In the genomic region with DNA sequence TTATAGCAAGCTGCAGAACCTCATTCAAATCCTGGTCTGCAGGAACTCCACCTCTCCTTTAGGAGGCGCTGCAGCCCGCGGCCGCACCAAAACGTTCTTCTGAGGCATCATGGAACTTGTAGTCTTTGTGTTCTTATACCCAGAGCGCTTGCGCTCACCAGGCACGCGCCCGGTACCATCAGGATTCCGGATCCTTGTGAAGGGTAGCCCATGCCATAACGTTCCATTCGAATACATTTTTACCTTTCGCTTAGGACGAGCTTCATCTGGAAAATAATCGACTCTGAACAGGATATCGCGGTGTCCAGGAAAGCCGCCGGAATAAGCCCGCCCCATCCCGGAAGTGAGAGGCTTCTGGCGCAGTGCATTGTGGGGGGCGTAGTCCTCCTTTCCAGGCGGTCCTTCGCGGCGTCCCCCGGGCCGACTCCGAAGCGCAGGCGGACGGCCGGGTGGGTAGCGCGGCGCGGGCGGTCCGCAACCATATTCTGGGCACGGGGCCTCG, we compare ENCODE assay signal across 8 mouse cellular contexts. TPM values are rescaled to one million over a fixed set of nuclear protein-coding genes. Genes with fewer than 3 reads are reported as not detected.
DNase-seq lines count a peak whose midpoint lies in the region; ATAC-seq and TF ChIP-seq lines count a peak whose summit lies in the region.

Gene Thap11 (plus strand): TSS at position 418 of the 502 bp plus-strand sequence.

- peak; percentile 93 for TF ChIP-seq CTCF in liver, embryonic 14.5 days (IDR thresholded peaks at IDR 0.05; ENCODE audit: low read depth)
- peak; percentile 87 for TF ChIP-seq CTCF in stomach, postnatal 0 days (IDR thresholded peaks at IDR 0.05; ENCODE audit: low read depth)

- no peaks in the 10 kb centered on the region for H3K27me3 ChIP-seq in forebrain, embryonic 10.5 days (ENCODE audit: poor library complexity, severe bottlenecking)
- no peaks in the 10 kb centered on the region for H3K27me3 ChIP-seq in heart, embryonic 15.5 days
- no peaks in the 10 kb centered on the region for H3K27me3 ChIP-seq in liver, embryonic 14.5 days (ENCODE audit: control insufficient read depth, insufficient read depth, low read length)
- no peaks in the 10 kb centered on the region for H3K27me3 ChIP-seq in neural tube, embryonic 11.5 days (ENCODE audit: control insufficient read depth, insufficient read depth, low read length)
- H3K27me3 ChIP-seq in stomach, postnatal 0 days (ENCODE audit: control insufficient read depth, insufficient read depth, low read length) = no peaks in the 10 kb centered on the region

- H3K4me3 ChIP-seq in forebrain, embryonic 10.5 days = peak within 1 kb of the TSS; percentile 75
- peak within 1 kb of the TSS; percentile 78 for H3K4me3 ChIP-seq in heart, embryonic 15.5 days
- H3K4me3 ChIP-seq in liver, embryonic 14.5 days (ENCODE audit: insufficient read depth in 1 of 2, low read depth in 2 of 2, low read length in 2 of 2) = peak within 1 kb of the TSS; percentile 70 to 72
- H3K4me3 ChIP-seq in neural tube, embryonic 11.5 days (ENCODE audit: low read depth, low read length) = peak within 1 kb of the TSS; percentile 69
- peak within 1 kb of the TSS; percentile 73 for H3K4me3 ChIP-seq in stomach, postnatal 0 days (ENCODE audit: low read depth, low read length)

- H3K9ac ChIP-seq in heart, embryonic 15.5 days = peak within 1 kb of the TSS; percentile 80
- H3K9ac ChIP-seq in liver, embryonic 14.5 days (replicated peaks) = peak within 1 kb of the TSS; percentile 85
- H3K9ac ChIP-seq in neural tube, embryonic 11.5 days (ENCODE audit: low read length) = peak within 1 kb of the TSS; percentile 78
- H3K9ac ChIP-seq in stomach, postnatal 0 days (ENCODE audit: low read length) = peak within 1 kb of the TSS; percentile 79

- H3K27ac ChIP-seq in forebrain, embryonic 10.5 days = peak within 1 kb of the TSS; percentile 96
- H3K27ac ChIP-seq in heart, embryonic 15.5 days = peak within 1 kb of the TSS; percentile 88
- H3K27ac ChIP-seq in liver, embryonic 14.5 days = peak within 1 kb of the TSS; percentile 71
- H3K27ac ChIP-seq in neural tube, embryonic 11.5 days (ENCODE audit: low read depth, low read length) = peak within 1 kb of the TSS; percentile 85
- peak within 1 kb of the TSS; percentile 91 for H3K27ac ChIP-seq in stomach, postnatal 0 days (replicated peaks)

- 0 out of 2 replicates have a peak, but pooled peaks have one; percentile 35 for TF ChIP-seq EP300 in liver, embryonic 14.5 days (IDR thresholded peaks at IDR 0.05; ENCODE audit: low read depth)
- peak; percentile 47 for TF ChIP-seq EP300 in stomach, postnatal 0 days (optimal IDR thresholded peaks at IDR 0.05)

- H3K9me3 ChIP-seq in forebrain, embryonic 10.5 days = no peaks in the 10 kb centered on the region
- no peaks in the 10 kb centered on the region for H3K9me3 ChIP-seq in heart, embryonic 15.5 days (replicated peaks)
- H3K9me3 ChIP-seq in liver, embryonic 14.5 days (ENCODE audit: control insufficient read depth, low read length) = no peaks in the 10 kb centered on the region
- H3K9me3 ChIP-seq in neural tube, embryonic 11.5 days (ENCODE audit: control insufficient read depth, low read length) = no peaks in the 10 kb centered on the region
- H3K9me3 ChIP-seq in stomach, postnatal 0 days (ENCODE audit: control insufficient read depth, low read length) = no peaks in the 10 kb centered on the region

- H3K36me3 ChIP-seq in forebrain, embryonic 10.5 days (replicated peaks) = peaks cover 23% of the 10 kb centered on the region
- no peaks in the 10 kb centered on the region for H3K36me3 ChIP-seq in heart, embryonic 15.5 days
- no peaks in the 10 kb centered on the region; the same call in 1 of the 2 replicates for H3K36me3 ChIP-seq in liver, embryonic 14.5 days (replicated peaks; ENCODE audit: control insufficient read depth, insufficient read depth, low read depth)
- no peaks in the 10 kb centered on the region; the same call in 1 of the 2 replicates for H3K36me3 ChIP-seq in neural tube, embryonic 11.5 days (ENCODE audit: control insufficient read depth, insufficient read depth, low read length)
- no peaks in the 10 kb centered on the region for H3K36me3 ChIP-seq in stomach, postnatal 0 days (ENCODE audit: control insufficient read depth, insufficient read depth, low read length)

- H3K4me1 ChIP-seq in forebrain, embryonic 10.5 days = peaks cover 63% of the 10 kb centered on the region
- H3K4me1 ChIP-seq in heart, embryonic 15.5 days (replicated peaks) = peaks cover 44% of the 10 kb centered on the region
- peaks cover 39 to 44% of the 10 kb centered on the region in 2 experiments for H3K4me1 ChIP-seq in liver, embryonic 14.5 days (replicated peaks; ENCODE audit: control insufficient read depth in 2 of 2, insufficient read depth in 2 of 2, low read length in 1 of 2)
- H3K4me1 ChIP-seq in neural tube, embryonic 11.5 days (ENCODE audit: control insufficient read depth, insufficient read depth, low read length) = peaks cover 27% of the 10 kb centered on the region
- H3K4me1 ChIP-seq in stomach, postnatal 0 days (replicated peaks; ENCODE audit: control insufficient read depth, insufficient read depth) = peaks cover 4% of the 10 kb centered on the region; the same call in 1 of the 2 replicates

- peak within 1 kb of the TSS; percentile 95 for H3K4me2 ChIP-seq in heart, embryonic 15.5 days
- peak within 1 kb of the TSS; percentile 99 for H3K4me2 ChIP-seq in liver, embryonic 14.5 days (ENCODE audit: low read depth)
- peak within 1 kb of the TSS; percentile 93 for H3K4me2 ChIP-seq in neural tube, embryonic 11.5 days (ENCODE audit: low read depth)
- peak within 1 kb of the TSS; percentile 97 for H3K4me2 ChIP-seq in stomach, postnatal 0 days (replicated peaks; ENCODE audit: low read depth)

- peak; percentile 92 for DNase-seq in c-Kit-negative CD71-positive TER-119-positive erythroid progenitor cells, embryonic 14.5 days (ENCODE audit: low read depth, low spot score)
- DNase-seq in forebrain, embryonic 10.5 days (ENCODE audit: extremely low spot score, low spot score) = peak; percentile 96
- DNase-seq in kidney, postnatal 25 days = peak; percentile 94 to 95
- peak; percentile 87 to 90 (median 88) for DNase-seq in liver, embryonic 14.5 days (ENCODE audit: low read depth in 3 of 3, low spot score in 3 of 3)
- peak; percentile 95 for DNase-seq in neural tube, embryonic 11.5 days (ENCODE audit: low spot score)
- DNase-seq in stomach, postnatal 0 days (ENCODE audit: low spot score) = peak; percentile 96

- ATAC-seq in CD4-positive, CD25-positive, alpha-beta regulatory T cell, adult 4 months = peak; percentile 86
- ATAC-seq in heart, embryonic 15.5 days (replicated peaks; ENCODE audit: insufficient number of reproducible peaks, insufficient read depth, low FRiP score, low read depth) = peak; percentile 90
- ATAC-seq in liver, embryonic 14.5 days (ENCODE audit: insufficient read depth) = peak; percentile 86
- ATAC-seq in neural tube, embryonic 11.5 days (ENCODE audit: insufficient read depth, low FRiP score, low TSS enrichment) = peak; percentile 91
- ATAC-seq in stomach, postnatal 0 days (ENCODE audit: low FRiP score, low TSS enrichment) = peak; percentile 94

- WGBS in forebrain, embryonic 10.5 days = under 1% methylated on average over 43 of the region's 43 CpGs
- WGBS in heart, embryonic 15.5 days = under 1% methylated on average over 43 of the region's 43 CpGs
- under 1% methylated on average over 43 of the region's 43 CpGs for WGBS in liver, embryonic 14.5 days (ENCODE audit: insufficient replicate concordance)
- under 1% methylated on average over 43 of the region's 43 CpGs for WGBS in neural tube, embryonic 11.5 days
- WGBS in stomach, postnatal 0 days = under 1% methylated on average over 43 of the region's 43 CpGs

RNA-seq across cellular contexts. Expression of gene Thap11, which starts in this region (rescaled TPM):
- polyA plus RNA-seq in CD4-positive, CD25-positive, alpha-beta regulatory T cell, adult 4 months (2017; shearing (Covaris generic)) = 1 to 10 TPM; 4.5 to 6.0 TPM
- 80.2 and 81.3 TPM in 2 replicates for polyA plus RNA-seq in forebrain, embryonic 10.5 days (2016; fragmentation: Nextera tagmentation; extraction: Ambion mirVana)
- polyA plus RNA-seq in heart, embryonic 15.5 days (2015; fragmentation: Nextera tagmentation; extraction: Ambion mirVana) = 44.7 and 52.5 TPM in 2 replicates
- polyA plus RNA-seq in liver, embryonic 14.5 days (2012; rRNA removed) = 26.2 TPM in 2 replicates
- polyA plus RNA-seq in liver, embryonic 14.5 days (2014; fragmentation: Nextera tagmentation; extraction: Ambion mirVana) = 25.5 and 29.5 TPM in 2 replicates
- 68.9 and 71.8 TPM in 2 replicates for polyA plus RNA-seq in neural tube, embryonic 11.5 days (2014; fragmentation: Nextera tagmentation; extraction: Ambion mirVana)
- 36.8 and 37.8 TPM in 2 replicates for polyA plus RNA-seq in stomach, postnatal 0 days (2015; fragmentation: Nextera tagmentation; extraction: Ambion mirVana)

Comparison
In these comparisons a context has a peak if more than half of its experiments do, and no peak if none do; other contexts are left out.
1. Peak in every context shown above with its lines: DNase-seq, ATAC-seq, H3K4me3 ChIP-seq and H3K27ac ChIP-seq.